Comparison of ENCODE assay signal across 26 mouse cellular contexts in genomic region chr14:122000346-122001105, GRCm38 (mm10). TPM values are rescaled to one million over a fixed set of nuclear protein-coding genes. Genes with fewer than 3 reads are reported as not detected.
DNase-seq lines count a peak whose midpoint lies in the region; ATAC-seq and TF ChIP-seq lines count a peak whose summit lies in the region.
"Had no signal": no experiment of that assay in that cellular context is flagged by ENCODE, and none has a peak within 500 bp of the region (broad histone marks: within the 10 kb centered on the region; RNA-seq: fewer than 3 reads in every experiment).

No protein-coding gene starts in this region.

- no peak for DNase-seq in heart, postnatal 0 days (ENCODE audit: low spot score)
- no peak for DNase-seq in heart, adult 9 months (ENCODE audit: low spot score in 2 of 2)
- DNase-seq in kidney, postnatal 10 days = no peak
- peak; percentile 42 for DNase-seq in thymus, postnatal 0 days (ENCODE audit: low spot score)
- no peak for DNase-seq in thymus, postnatal 25 days
- DNase-seq in adrenal gland, postnatal 36 days = no peak
- DNase-seq: adrenal gland, adult 8-10 months; cerebellum, adult 9-11 months; gastrocnemius, postnatal 25 days; heart, postnatal 36 days; lung, adult 18-20 months; spleen, adult 18-20 months; thymus, adult 18-20 months had no signal

- no peaks in the 10 kb centered on the region for H3K36me3 ChIP-seq in heart, postnatal 0 days (replicated peaks; ENCODE audit: control insufficient read depth, insufficient read depth, low read length)
- no peaks in the 10 kb centered on the region for H3K36me3 ChIP-seq in kidney, embryonic 16.5 days (ENCODE audit: insufficient read depth, low read length)
- H3K36me3 ChIP-seq: neural tube, embryonic 15.5 days; stomach, embryonic 15.5 days had no signal

- H3K27ac ChIP-seq in heart, postnatal 0 days (ENCODE audit: low read depth) = no peak overlapping the region
- no peak overlapping the region for H3K27ac ChIP-seq in kidney, embryonic 16.5 days (ENCODE audit: low read length)
- H3K27ac ChIP-seq: embryonic facial prominence, embryonic 13.5 days; heart, embryonic 13.5 days; limb, embryonic 10.5 days; neural tube, embryonic 15.5 days; stomach, embryonic 15.5 days had no signal

- no peak overlapping the region for H3K9ac ChIP-seq in heart, postnatal 0 days (replicated peaks; ENCODE audit: low read depth, low read length)
- H3K9ac ChIP-seq in kidney, embryonic 16.5 days (replicated peaks; ENCODE audit: low read length) = no peak overlapping the region
- H3K9ac ChIP-seq: embryonic facial prominence, embryonic 13.5 days; heart, embryonic 13.5 days; neural tube, embryonic 15.5 days; stomach, embryonic 15.5 days had no signal

- H3K27me3 ChIP-seq in heart, postnatal 0 days (ENCODE audit: control insufficient read depth, insufficient read depth, low read length) = no peaks in the 10 kb centered on the region
- H3K27me3 ChIP-seq in kidney, embryonic 16.5 days (ENCODE audit: insufficient read depth, low read length) = no peaks in the 10 kb centered on the region
- H3K27me3 ChIP-seq: embryonic facial prominence, embryonic 13.5 days; heart, embryonic 13.5 days; neural tube, embryonic 15.5 days; stomach, embryonic 15.5 days had no signal

- no peaks in the 10 kb centered on the region for H3K9me3 ChIP-seq in heart, postnatal 0 days (replicated peaks; ENCODE audit: control insufficient read depth, low read length)
- no peaks in the 10 kb centered on the region for H3K9me3 ChIP-seq in kidney, embryonic 16.5 days (ENCODE audit: low read length)
- H3K9me3 ChIP-seq: embryonic facial prominence, embryonic 13.5 days; heart, embryonic 13.5 days; limb, embryonic 10.5 days; neural tube, embryonic 15.5 days; stomach, embryonic 15.5 days had no signal

- no peak for TF ChIP-seq CTCF in heart, postnatal 0 days (IDR thresholded peaks at IDR 0.05; ENCODE audit: low read depth)

- no peak overlapping the region for H3K4me2 ChIP-seq in heart, postnatal 0 days (ENCODE audit: low read depth, low read length)
- H3K4me2 ChIP-seq in kidney, embryonic 16.5 days (replicated peaks; ENCODE audit: low read depth, low read length) = no peak overlapping the region
- H3K4me2 ChIP-seq: embryonic facial prominence, embryonic 13.5 days; heart, embryonic 13.5 days; neural tube, embryonic 15.5 days; stomach, embryonic 15.5 days had no signal

- no peak for TF ChIP-seq EP300 in heart, postnatal 0 days (IDR thresholded peaks at IDR 0.05; ENCODE audit: low read depth)

- WGBS in heart, postnatal 0 days = 89% methylated on average over 17 of the region's 17 CpGs
- WGBS in kidney, embryonic 16.5 days = 79% methylated on average over 17 of the region's 17 CpGs

- H3K4me3 ChIP-seq in heart, postnatal 0 days (ENCODE audit: low read depth, low read length) = no peak overlapping the region
- H3K4me3 ChIP-seq in kidney, embryonic 16.5 days (ENCODE audit: low read length) = no peak overlapping the region
- H3K4me3 ChIP-seq: embryonic facial prominence, embryonic 13.5 days; heart, embryonic 13.5 days; limb, embryonic 10.5 days; myocyte; neural tube, embryonic 15.5 days; stomach, embryonic 15.5 days had no signal

- peaks cover 3% of the 10 kb centered on the region; the same call in 1 of the 2 replicates for H3K4me1 ChIP-seq in heart, postnatal 0 days (ENCODE audit: control insufficient read depth, insufficient read depth)
- no peaks in the 10 kb centered on the region for H3K4me1 ChIP-seq in kidney, embryonic 16.5 days (ENCODE audit: insufficient read depth, low read length)
- H3K4me1 ChIP-seq: embryonic facial prominence, embryonic 13.5 days; limb, embryonic 10.5 days; neural tube, embryonic 15.5 days; stomach, embryonic 15.5 days had no signal

- ATAC-seq in heart, postnatal 0 days (ENCODE audit: insufficient read depth, low read depth) = peak; percentile 37; the same call in 1 of the 2 replicates
- 0 out of 2 replicates have a peak, but pooled peaks have one; percentile 29 for ATAC-seq in kidney, embryonic 16.5 days (ENCODE audit: low FRiP score, low TSS enrichment)
- ATAC-seq in inflammation-experienced regulatory T-cells, adult 6 months = peak; percentile 75
- ATAC-seq: forebrain, embryonic 14.5 days had no signal

RNA-seq across cellular contexts. Expression of gene Timm8a2, which starts 33.9 kb away (rescaled TPM):
- not detected in 2 replicates for total RNA-seq in heart, postnatal 0 days (2014; rRNA removed; ENCODE audit: low replicate concordance)
- polyA plus RNA-seq in heart, postnatal 0 days (2015; fragmentation: Nextera tagmentation; extraction: Ambion mirVana) = not detected in 2 replicates
- not detected in 2 replicates for polyA plus RNA-seq in kidney, embryonic 16.5 days (2015; fragmentation: Nextera tagmentation; extraction: Ambion mirVana)
- polyA plus RNA-seq in thymus, postnatal 0 days (2015; fragmentation: Nextera tagmentation; extraction: Ambion mirVana) = 0.21 TPM in 1 of 2 replicates, not detected in the other
- not detected for polyA plus RNA-seq in inflammation-experienced regulatory T-cells, adult 6 months (2017; shearing (Covaris generic))
- not detected for total RNA-seq in adrenal gland, postnatal 36 days (2021)
- total RNA-seq: adrenal gland, adult 8-10 months; gastrocnemius, postnatal 25 days; heart, postnatal 36 days; layer of hippocampus, postnatal 10 days; liver, adult 2 months had no signal
- polyA plus RNA-seq: embryonic facial prominence, embryonic 13.5 days; forebrain, embryonic 14.5 days; heart, embryonic 13.5 days; intestine, postnatal 0 days; large intestine, adult 2 months; limb, embryonic 10.5 days; liver, adult 2 months; myocyte; neural tube, embryonic 15.5 days; stomach, embryonic 15.5 days had no signal

RNA-seq across cellular contexts. Expression of gene Gpr183, which starts 35.5 kb away (rescaled TPM):
- 1.3 and 1.5 TPM in 2 replicates for total RNA-seq in heart, postnatal 0 days (2014; rRNA removed; ENCODE audit: low replicate concordance)
- polyA plus RNA-seq in heart, postnatal 0 days (2015; fragmentation: Nextera tagmentation; extraction: Ambion mirVana) = 0.89 and 1.1 TPM in 2 replicates
- 4.0 and 4.9 TPM in 2 replicates for polyA plus RNA-seq in kidney, embryonic 16.5 days (2015; fragmentation: Nextera tagmentation; extraction: Ambion mirVana)
- polyA plus RNA-seq in thymus, postnatal 0 days (2015; fragmentation: Nextera tagmentation; extraction: Ambion mirVana) = 12.5 and 13.4 TPM in 2 replicates
- 100 to 1,000 TPM; 108 to 142 (median 140) TPM for polyA plus RNA-seq in inflammation-experienced regulatory T-cells, adult 6 months (2017; shearing (Covaris generic))
- under 1 TPM; 0.36 to 0.46 TPM for total RNA-seq in adrenal gland, postnatal 36 days (2021)
